Mouse (Mus musculus) myocyte (in vitro differentiated cells): ENCODE measurements around the gene Adamts18. TPM values are rescaled to one million over a fixed set of nuclear protein-coding genes. Genes with fewer than 3 reads are reported as not detected.

Experiments used
- H3K27me3 ChIP-seq: one replicate; pipeline ENCODE4 v1.6.1; 2011; ENCODE audit not compliant: control insufficient read depth, insufficient read depth, insufficient read length
- H3K36me3 ChIP-seq: one replicate; pipeline ENCODE4 v1.6.1; 2011; ENCODE audit not compliant: control insufficient read depth, insufficient read depth
- H3K4me2 ChIP-seq: one replicate; pipeline ENCODE4 v1.6.1; 2011; ENCODE audit warnings: low read depth, control low read depth
- H3K4me3 ChIP-seq: one replicate; pipeline ENCODE4 v1.5.1; 2011; ENCODE audit warnings: mild to moderate bottlenecking, control low read depth, moderate library complexity
- H3K79me2 ChIP-seq: one replicate; pipeline ENCODE4 v1.6.1; 2011; ENCODE audit not compliant: control insufficient read depth, insufficient read depth
- H3ac ChIP-seq: one replicate; pipeline ENCODE4 v1.6.1; 2011; ENCODE audit not compliant: control insufficient read depth, insufficient read length
- CEBPB ChIP-seq: IDR thresholded peaks from 2 replicates; pipeline ENCODE4 v1.6.1; 2011; ENCODE audit warnings: mild to moderate bottlenecking, moderate library complexity; ENCODE audit not compliant: poor library complexity, insufficient read depth, severe bottlenecking
- E2F4 ChIP-seq: IDR thresholded peaks from one replicate; pipeline ENCODE4 v1.6.1; 2011; ENCODE audit warnings: mild to moderate bottlenecking, control low read depth, moderate library complexity; ENCODE audit not compliant: insufficient read depth
- MAX ChIP-seq: IDR thresholded peaks from one replicate; pipeline ENCODE4 v1.6.1; 2011; ENCODE audit warnings: low read depth, mild to moderate bottlenecking, control low read depth
- MYOD1 ChIP-seq, 3 experiments: IDR thresholded peaks; one replicate each; pipeline ENCODE4 v1.6.1; 2011; ENCODE audit warnings: control low read depth in 2 of 3, low read depth in 2 of 3, mild to moderate bottlenecking in 2 of 3, moderate library complexity in 1 of 3; ENCODE audit not compliant: insufficient read length in 2 of 3, control insufficient read depth in 1 of 3
- MYOG ChIP-seq, 3 experiments: IDR thresholded peaks; one replicate each; pipeline ENCODE4 v1.6.1; 2011; ENCODE audit warnings: control low read depth in 2 of 3, low read depth in 2 of 3, mild to moderate bottlenecking in 2 of 3; ENCODE audit not compliant: insufficient read length in 2 of 3, control insufficient read depth in 1 of 3, insufficient read depth in 1 of 3
- POLR2A ChIP-seq: IDR thresholded peaks from one replicate; pipeline ENCODE4 v1.6.1; 2011; ENCODE audit warnings: low read depth, mild to moderate bottlenecking, control low read depth, moderate library complexity; ENCODE audit not compliant: insufficient read length
- POLR2AphosphoS2 ChIP-seq: IDR thresholded peaks from one replicate; pipeline ENCODE4 v1.6.1; 2011; ENCODE audit warnings: low read depth, control low read depth; ENCODE audit not compliant: insufficient read length
- REST ChIP-seq: IDR thresholded peaks from one replicate; pipeline ENCODE4 v1.6.1; 2011; ENCODE audit warnings: mild to moderate bottlenecking, control low read depth, moderate library complexity; ENCODE audit not compliant: insufficient read depth, insufficient read length
- SRF ChIP-seq: IDR thresholded peaks from one replicate; pipeline ENCODE4 v1.6.1; 2011; ENCODE audit warnings: low read depth; ENCODE audit not compliant: control insufficient read depth, insufficient read length
- TCF12 ChIP-seq: IDR thresholded peaks from one replicate; pipeline ENCODE4 v1.6.1; 2011; ENCODE audit warnings: mild to moderate bottlenecking, control low read depth; ENCODE audit not compliant: poor library complexity, insufficient read depth, severe bottlenecking
- TCF3 ChIP-seq: IDR thresholded peaks from one replicate; pipeline ENCODE4 v1.6.1; 2011; ENCODE audit warnings: low read depth, control low read depth; ENCODE audit not compliant: insufficient read length
- USF1 ChIP-seq: IDR thresholded peaks from one replicate; pipeline ENCODE4 v1.6.1; 2011; ENCODE audit warnings: low read depth, mild to moderate bottlenecking, control low read depth, moderate library complexity
- polyA plus RNA-seq: library from polyadenylated mRNA; unstranded; fragments of >200 nt; fragmentation: generic; extraction: Trizol; gene quantifications from one replicate; pipeline ENCODE4 v1.2.1, GENCODE M21; 2012; ENCODE audit warnings: missing spikeins

Adamts18 gene
- polyA plus RNA-seq, 1 experiment, result not detected

- Histone ChIP-seq H3K36me3 (no peaks in the 10 kb centered on the region), H3K27me3 (no peaks in the 10 kb centered on the region), H3K4me3 (no peak overlapping the region), H3K79me2 (no peaks in the 10 kb centered on the region), H3K4me2 (no peak overlapping the region), H3ac (no peak overlapping the region)
- TF ChIP-seq MYOG (IDR thresholded peaks at IDR 0.05; ENCODE audit: control insufficient read depth in 1 of 3, insufficient read depth in 1 of 3, insufficient read length in 2 of 3, low read depth in 2 of 3) (no peak), E2F4 (no peak), USF1 (no peak), TCF3 (no peak)
Measured at GRCm38 (mm10) chr8:113679361-113679760, 169.2 kb downstream of the Adamts18 start.

- Histone ChIP-seq H3K27me3 (no peaks in the 10 kb centered on the region), H3K4me2 (no peak overlapping the region), H3K4me3 (no peak overlapping the region), H3K79me2 (no peaks in the 10 kb centered on the region), H3K36me3 (no peaks in the 10 kb centered on the region), H3ac (no peak overlapping the region)
- TF ChIP-seq SRF (no peak), TCF12 (no peak), REST (no peak), CEBPB (no peak), TCF3 (no peak), MYOG (IDR thresholded peaks at IDR 0.05; ENCODE audit: control insufficient read depth in 1 of 3, insufficient read depth in 1 of 3, insufficient read length in 2 of 3, low read depth in 2 of 3) (no peak), MAX (no peak)
Measured at GRCm38 (mm10) chr8:113676811-113677210, 171.7 kb downstream of the Adamts18 start.

- H3K36me3 ChIP-seq, result no peaks in the 10 kb centered on the region
- no peak for TF ChIP-seq USF1
- no peak for TF ChIP-seq TCF12
- TF ChIP-seq MYOG (IDR thresholded peaks at IDR 0.05; ENCODE audit: control insufficient read depth in 1 of 3, insufficient read depth in 1 of 3, insufficient read length in 2 of 3, low read depth in 2 of 3), result no peak
- TF ChIP-seq MAX, result no peak
- no peak for TF ChIP-seq REST
- TF ChIP-seq POLR2AphosphoS2, result no peak
- TF ChIP-seq CEBPB, result no peak
- TF ChIP-seq E2F4, result no peak
- no peak for TF ChIP-seq POLR2A
- TF ChIP-seq TCF3, result no peak
- no peak for TF ChIP-seq SRF
- TF ChIP-seq MYOD1 (IDR thresholded peaks at IDR 0.05; ENCODE audit: control insufficient read depth in 1 of 3, insufficient read length in 2 of 3, low read depth in 2 of 3), result no peak
Measured at GRCm38 (mm10) chr8:113675281-113675680, 173.3 kb downstream of the Adamts18 start.

DNA sequence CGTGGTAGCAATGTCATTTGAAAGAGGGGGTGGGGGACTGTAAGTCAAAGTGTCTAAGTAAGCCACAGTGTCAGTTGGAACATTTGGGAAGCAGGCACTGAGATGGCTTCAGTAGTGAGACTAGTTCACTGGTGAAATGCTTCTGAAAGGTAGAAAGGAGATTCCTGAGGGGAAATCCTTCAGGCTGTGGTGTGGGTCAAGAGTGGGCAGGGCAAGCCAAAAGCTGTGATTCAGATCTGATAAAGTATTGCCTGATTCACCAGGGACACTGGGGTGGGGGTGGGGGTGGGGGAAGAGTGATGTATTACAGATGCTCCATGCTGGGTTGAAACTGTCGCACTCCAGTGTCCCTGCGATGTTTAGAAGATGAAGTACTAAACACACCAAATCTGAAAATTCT, 173.9 kb downstream of the Adamts18 start:
- no peak overlapping the region for H3ac ChIP-seq
- peak overlapping the region; percentile 48 for H3K4me2 ChIP-seq
- H3K4me3 ChIP-seq, result no peak overlapping the region
- no peaks in the 10 kb centered on the region for H3K27me3 ChIP-seq
- H3K36me3 ChIP-seq, result no peaks in the 10 kb centered on the region
- no peaks in the 10 kb centered on the region for H3K79me2 ChIP-seq
- no peak for TF ChIP-seq CEBPB
- no peak for TF ChIP-seq MAX
- TF ChIP-seq TCF3, result no peak
- TF ChIP-seq TCF12, result no peak
- TF ChIP-seq SRF, result no peak
- no peak for TF ChIP-seq POLR2AphosphoS2
- no peak for TF ChIP-seq MYOG (IDR thresholded peaks at IDR 0.05; ENCODE audit: control insufficient read depth in 1 of 3, insufficient read depth in 1 of 3, insufficient read length in 2 of 3, low read depth in 2 of 3)
- no peak for TF ChIP-seq REST

More at GRCm38 (mm10) chr8:113675281-113675680, 173.3 kb downstream of the Adamts18 start:
- Histone ChIP-seq H3K27me3 (no peaks in the 10 kb centered on the region), H3ac (no peak overlapping the region), H3K4me2 (no peak overlapping the region), H3K79me2 (no peaks in the 10 kb centered on the region), H3K4me3 (no peak overlapping the region)

- no peak overlapping the region for H3K4me3 ChIP-seq
- no peak overlapping the region for H3K4me2 ChIP-seq
- TF ChIP-seq POLR2A, result no peak
- no peak for TF ChIP-seq USF1
- TF ChIP-seq POLR2AphosphoS2, result no peak
- TF ChIP-seq REST, result no peak
- no peak for TF ChIP-seq E2F4
- no peak for TF ChIP-seq MYOG (IDR thresholded peaks at IDR 0.05; ENCODE audit: control insufficient read depth in 1 of 3, insufficient read depth in 1 of 3, insufficient read length in 2 of 3, low read depth in 2 of 3)
- no peak for TF ChIP-seq SRF
- TF ChIP-seq TCF3, result no peak
- TF ChIP-seq MYOD1 (IDR thresholded peaks at IDR 0.05; ENCODE audit: control insufficient read depth in 1 of 3, insufficient read length in 2 of 3, low read depth in 2 of 3), result no peak
- no peak for TF ChIP-seq TCF12
- TF ChIP-seq CEBPB, result no peak
- no peak for TF ChIP-seq MAX
- H3ac ChIP-seq, result no peak overlapping the region
- no peaks in the 10 kb centered on the region for H3K36me3 ChIP-seq
- H3K27me3 ChIP-seq, result no peaks in the 10 kb centered on the region
- H3K79me2 ChIP-seq, result no peaks in the 10 kb centered on the region
Measured at GRCm38 (mm10) chr8:113673300-113673699, 175.2 kb downstream of the Adamts18 start.
